Mouse (Mus musculus) kidney, embryonic 14.5 days (tissue): ENCODE results near the gene Klhl21. TPM values are rescaled to one million over a fixed set of nuclear protein-coding genes. Genes with fewer than 3 reads are reported as not detected.

Experiments
- ATAC-seq: fragments of 200-750 bp; cut with Nextera tagmentation; 2 replicates; pipeline ENCODE4 v1.8.0; 2017; ENCODE audit warnings: moderate number of reproducible peaks, mild to moderate bottlenecking, moderate TSS enrichment, moderate library complexity; ENCODE audit not compliant: low FRiP score, low TSS enrichment
- H3K27ac ChIP-seq: fragments of 300-500 bp; sonication (generic); 2 replicates; pipeline ENCODE4 v1.5.1; 2014; ENCODE audit warnings: low read depth, mild to moderate bottlenecking, low read length, moderate library complexity, mixed read lengths
- H3K27me3 ChIP-seq: fragments of 300-500 bp; sonication (generic); 2 replicates; pipeline ENCODE4 v1.6.1; 2014; ENCODE audit warnings: mild to moderate bottlenecking, low read length; ENCODE audit not compliant: control insufficient read depth, insufficient read depth
- H3K36me3 ChIP-seq: fragments of 300-500 bp; sonication (generic); 2 replicates; pipeline ENCODE4 v1.6.1; 2014; ENCODE audit warnings: low read length, mixed read lengths; ENCODE audit not compliant: control insufficient read depth, insufficient read depth
- H3K4me1 ChIP-seq: fragments of 300-500 bp; sonication (generic); 2 replicates; pipeline ENCODE4 v1.6.1; 2014; ENCODE audit warnings: low read length, mixed read lengths; ENCODE audit not compliant: control insufficient read depth, insufficient read depth
- H3K4me2 ChIP-seq: fragments of 300-500 bp; sonication (generic); replicated peaks from 2 replicates; pipeline ENCODE4 v1.6.1; 2014; ENCODE audit warnings: low read depth, mild to moderate bottlenecking, low read length
- H3K4me3 ChIP-seq: fragments of 300-500 bp; sonication (generic); 2 replicates; pipeline ENCODE4 v1.5.1; 2014; ENCODE audit warnings: mild to moderate bottlenecking, low read length
- H3K9ac ChIP-seq: fragments of 300-500 bp; sonication (generic); 2 replicates; pipeline ENCODE4 v1.6.1; 2014; ENCODE audit warnings: low read depth, mild to moderate bottlenecking, low read length, moderate library complexity
- H3K9me3 ChIP-seq: fragments of 300-500 bp; sonication (generic); 2 replicates; pipeline ENCODE4 v1.6.1; 2016; ENCODE audit warnings: low read length; ENCODE audit not compliant: control insufficient read depth
- WGBS: fragments of 180-500 bp; shearing (Covaris S2); extraction: QIAGEN DNeasy Blood & Tissue Kit; methylation state at CpG from one replicate; pipeline ENCODE4 v1.1.7; 2014; 5-methylcytosine and 5-hydroxymethylcytosine counted together
- polyA plus RNA-seq: library from polyadenylated mRNA; unstranded; fragments of >200 nt; fragmentation: Nextera tagmentation; extraction: Ambion mirVana; gene quantifications from 2 replicates; pipeline ENCODE4 v1.2.1, GENCODE M21; 2014

Klhl21 gene
- polyA plus RNA-seq: 4.4 and 7.4 TPM in 2 replicates

- no peaks in the 10 kb centered on the region for H3K9me3 ChIP-seq
- H3K9ac ChIP-seq: peak within 1 kb of the TSS; percentile 72
- H3K36me3 ChIP-seq: peaks cover 13% of the 10 kb centered on the region
- peak; percentile 91 for ATAC-seq
- no peaks in the 10 kb centered on the region for H3K27me3 ChIP-seq
- peaks cover 28% of the 10 kb centered on the region for H3K4me1 ChIP-seq
- peak within 1 kb of the TSS; percentile 81 for H3K4me3 ChIP-seq
- WGBS: under 1% methylated on average over 45 of the region's 45 CpGs
- H3K27ac ChIP-seq: peak within 1 kb of the TSS; percentile 83
- H3K4me2 ChIP-seq: peak within 1 kb of the TSS; percentile 98
Observed at GRCm38 (mm10) chr4:152008622-152009075, at the start of gene Klhl21. Gene Klhl21 (plus strand): TSS chr4:152008803.

- no peaks in the 10 kb centered on the region for H3K4me1 ChIP-seq
- 91% methylated on average over 11 of the region's 11 CpGs for WGBS
- H3K27me3 ChIP-seq: no peaks in the 10 kb centered on the region
- no peak for ATAC-seq
- H3K4me2 ChIP-seq: no peak overlapping the region
- H3K36me3 ChIP-seq: peaks cover 72% of the 10 kb centered on the region
- H3K27ac ChIP-seq: no peak overlapping the region
- no peaks in the 10 kb centered on the region for H3K9me3 ChIP-seq
- H3K9ac ChIP-seq: no peak overlapping the region
- no peak overlapping the region for H3K4me3 ChIP-seq
Observed at GRCm38 (mm10) chr4:151959849-151960512, 48.6 kb upstream of the Klhl21 start.

GRCm38 (mm10) chr4:151960513-151960854 is 48.1 kb upstream of the Klhl21 start:
- Histone ChIP-seq H3K27ac (no peak overlapping the region), H3K4me2 (no peak overlapping the region), H3K4me3 (no peak overlapping the region), H3K9ac (no peak overlapping the region), H3K27me3 (no peaks in the 10 kb centered on the region), H3K36me3 (peaks cover 73% of the 10 kb centered on the region), H3K4me1 (no peaks in the 10 kb centered on the region), H3K9me3 (no peaks in the 10 kb centered on the region)
- ATAC-seq: 0 out of 2 replicates have a peak, but pooled peaks have one; percentile 36
- WGBS: 74% methylated on average over 3 of the region's 3 CpGs

GRCm38 (mm10) chr4:151962817-151963216 is 45.8 kb upstream of the Klhl21 start:
- WGBS: 73% methylated on average over 3 of the region's 3 CpGs
- Histone ChIP-seq H3K27ac (no peak overlapping the region), H3K4me3 (no peak overlapping the region), H3K9me3 (no peaks in the 10 kb centered on the region), H3K4me1 (no peaks in the 10 kb centered on the region), H3K9ac (no peak overlapping the region), H3K36me3 (peaks cover 54% of the 10 kb centered on the region), H3K27me3 (no peaks in the 10 kb centered on the region), H3K4me2 (no peak overlapping the region)
- no peak for ATAC-seq

- H3K4me1 ChIP-seq: peaks cover 14% of the 10 kb centered on the region; the same call in 1 of the 2 replicates
- no peak overlapping the region for H3K4me3 ChIP-seq
- peaks cover 46% of the 10 kb centered on the region for H3K36me3 ChIP-seq
- no peaks in the 10 kb centered on the region for H3K27me3 ChIP-seq
- peak; percentile 61; the same call in 1 of the 2 replicates for ATAC-seq
- WGBS: 52% methylated on average over 26 of the region's 26 CpGs
- H3K9me3 ChIP-seq: no peaks in the 10 kb centered on the region
- no peak overlapping the region for H3K4me2 ChIP-seq
- H3K9ac ChIP-seq: no peak overlapping the region
- H3K27ac ChIP-seq: peak overlapping the region; percentile 77
Observed at GRCm38 (mm10) chr4:151968204-151968921, 40.2 kb upstream of the Klhl21 start.

GRCm38 (mm10) chr4:151972221-151972967 is 36.2 kb upstream of the Klhl21 start:
- ATAC-seq: no peak
- 68% methylated on average over 10 of the region's 10 CpGs for WGBS
- Histone ChIP-seq H3K36me3 (peaks cover 63% of the 10 kb centered on the region), H3K27ac (no peak overlapping the region), H3K4me1 (peaks cover 14% of the 10 kb centered on the region; the same call in 1 of the 2 replicates), H3K4me2 (no peak overlapping the region), H3K9ac (no peak overlapping the region), H3K9me3 (no peaks in the 10 kb centered on the region), H3K27me3 (no peaks in the 10 kb centered on the region), H3K4me3 (no peak overlapping the region)

- no peak for ATAC-seq
- Histone ChIP-seq H3K27ac (no peak overlapping the region), H3K27me3 (no peaks in the 10 kb centered on the region), H3K9me3 (no peaks in the 10 kb centered on the region), H3K9ac (no peak overlapping the region), H3K4me3 (no peak overlapping the region), H3K4me2 (no peak overlapping the region), H3K4me1 (no peaks in the 10 kb centered on the region), H3K36me3 (peaks cover 71% of the 10 kb centered on the region)
- WGBS: 96% methylated on average over 3 of the region's 3 CpGs
Observed at GRCm38 (mm10) chr4:151975441-151975840, 33.2 kb upstream of the Klhl21 start.

- no peak overlapping the region for H3K4me3 ChIP-seq
- no peak overlapping the region for H3K4me2 ChIP-seq
- H3K9me3 ChIP-seq: no peaks in the 10 kb centered on the region
- no peak overlapping the region for H3K27ac ChIP-seq
- no peaks in the 10 kb centered on the region for H3K27me3 ChIP-seq
- ATAC-seq: no peak
- no peaks in the 10 kb centered on the region for H3K4me1 ChIP-seq
- WGBS: 35% methylated on average over 10 of the region's 10 CpGs
- 0 out of 2 replicates have a peak overlapping the region, but pooled peaks have one; percentile 4 for H3K9ac ChIP-seq
- peaks cover 84% of the 10 kb centered on the region for H3K36me3 ChIP-seq
Observed at GRCm38 (mm10) chr4:151977748-151978147, 30.9 kb upstream of the Klhl21 start.
